Mouse (Mus musculus): Measurements from ENCODE around the gene Aldh4a1.
A peak's percentile ranks its signal among the peaks of the same experiment; 100 is the strongest.

Gene Aldh4a1

DNA sequence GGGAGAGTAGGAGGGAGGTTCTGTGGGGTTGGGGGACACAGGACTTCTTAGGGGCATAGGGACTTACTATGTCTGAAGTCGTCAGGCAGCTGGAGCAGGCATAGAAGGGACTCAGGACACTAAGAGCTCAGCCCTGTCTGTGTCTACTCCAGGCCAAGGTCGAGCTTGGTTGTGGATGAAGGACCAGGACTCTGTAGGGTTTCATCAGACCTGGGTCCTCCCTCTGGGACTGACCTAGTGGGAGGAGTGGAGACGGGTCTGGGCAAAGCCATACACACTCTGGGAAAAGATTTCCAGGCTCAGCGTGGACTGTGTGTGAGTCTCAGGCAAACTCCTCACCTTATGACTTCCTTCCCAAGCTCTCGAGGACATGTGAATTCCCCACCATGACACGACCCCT is 2.9 kb upstream of the Aldh4a1 start:
- no peak for DNase-seq (ENCODE audit: low spot score in 2 of 2)

DNA sequence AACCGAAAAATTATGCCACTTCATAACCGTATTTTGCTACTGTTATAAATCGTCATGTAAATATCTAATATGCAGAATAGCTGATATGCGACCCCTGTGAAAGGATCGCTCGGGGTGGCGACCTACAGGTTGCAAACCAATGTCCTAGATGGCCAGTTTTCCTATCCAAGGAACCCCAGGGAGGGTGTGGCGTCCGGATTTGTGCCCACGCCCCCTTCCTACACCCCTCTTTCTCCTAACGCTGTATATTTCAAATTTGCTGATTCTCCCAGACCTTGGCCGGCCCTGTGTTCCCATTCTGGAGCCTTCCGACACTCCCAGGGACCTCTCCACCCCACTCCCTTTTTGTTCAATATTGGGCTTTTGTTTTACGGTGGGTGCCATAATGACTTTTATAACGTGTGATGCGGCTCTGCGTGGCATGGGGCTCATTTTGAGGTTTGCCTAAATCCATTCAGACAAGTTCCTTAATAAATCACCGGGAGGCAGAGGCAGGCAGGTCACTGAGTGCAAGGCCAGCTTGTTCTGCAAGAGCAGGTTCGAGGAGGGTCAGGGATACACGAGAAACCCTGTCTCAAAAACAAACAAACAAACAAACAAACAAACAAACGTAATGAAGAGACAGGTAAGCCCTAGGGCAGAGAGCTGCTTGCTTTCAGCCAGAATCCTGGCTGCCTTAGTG is 909 bp downstream of the Aldh4a1 start:
- no peak for DNase-seq (ENCODE audit: low spot score in 2 of 2)

DNA sequence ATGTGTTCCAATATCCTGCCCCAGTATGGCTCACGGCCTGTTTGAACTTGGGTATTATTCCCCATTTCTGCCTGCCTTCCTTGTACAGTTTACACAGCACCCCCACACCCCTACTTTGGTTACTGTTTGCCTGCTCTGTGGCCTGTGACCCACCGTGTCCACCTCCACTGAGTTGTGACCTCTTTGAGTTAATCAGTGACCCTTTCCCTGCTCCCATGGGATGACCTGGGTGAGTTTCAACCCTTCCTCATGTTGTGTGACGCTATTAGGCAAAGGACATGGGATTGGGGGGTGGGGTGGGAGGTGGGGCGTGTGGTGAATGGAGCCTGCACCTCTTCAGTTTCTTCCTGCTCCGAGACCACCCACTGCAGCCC is 1.4 kb downstream of the Aldh4a1 start:
- no peak for DNase-seq (ENCODE audit: low spot score in 2 of 2)

DNA sequence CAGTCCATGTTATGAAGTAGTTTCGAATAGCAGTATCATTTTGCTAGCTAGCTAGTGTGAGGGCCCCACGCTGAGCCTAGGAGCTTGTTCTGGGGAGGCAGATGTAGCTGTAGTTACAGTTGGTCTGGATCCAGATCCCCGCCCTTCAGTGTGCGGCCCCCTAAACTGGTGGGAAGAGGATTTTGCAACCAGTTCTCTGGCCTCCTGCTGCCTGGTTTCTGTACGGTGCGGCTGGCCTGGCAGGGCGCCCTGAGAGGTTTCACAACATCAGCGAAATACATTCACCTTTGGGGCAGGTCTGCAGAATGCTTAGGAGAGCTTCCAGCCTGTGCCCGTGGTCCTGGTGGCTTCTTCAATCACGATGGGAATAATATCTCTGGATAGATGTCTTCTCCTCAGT is 2.0 kb downstream of the Aldh4a1 start:
- DNase-seq (ENCODE audit: low spot score in 2 of 2): no peak

DNA sequence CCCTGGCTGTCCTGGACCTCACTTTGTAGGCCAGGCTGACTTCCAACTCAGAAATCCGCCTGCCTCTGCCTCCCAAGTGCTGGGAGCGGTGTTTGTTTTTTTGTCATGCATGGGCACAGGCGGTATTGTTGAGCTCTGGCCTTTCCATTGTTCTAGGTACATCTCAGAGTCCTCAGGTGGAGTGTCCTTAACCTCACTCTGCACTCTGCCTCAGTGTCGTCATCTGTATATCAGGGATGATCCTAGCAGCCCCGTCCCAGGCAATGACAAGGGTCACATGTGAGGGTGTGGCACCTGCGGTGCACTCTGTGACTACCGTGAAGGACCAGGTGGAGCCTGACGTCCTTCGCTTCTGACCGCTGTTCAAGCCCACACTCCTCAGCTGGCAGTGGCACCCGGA is 4.7 kb downstream of the Aldh4a1 start:
- no peak for DNase-seq (ENCODE audit: low spot score in 2 of 2)

DNA sequence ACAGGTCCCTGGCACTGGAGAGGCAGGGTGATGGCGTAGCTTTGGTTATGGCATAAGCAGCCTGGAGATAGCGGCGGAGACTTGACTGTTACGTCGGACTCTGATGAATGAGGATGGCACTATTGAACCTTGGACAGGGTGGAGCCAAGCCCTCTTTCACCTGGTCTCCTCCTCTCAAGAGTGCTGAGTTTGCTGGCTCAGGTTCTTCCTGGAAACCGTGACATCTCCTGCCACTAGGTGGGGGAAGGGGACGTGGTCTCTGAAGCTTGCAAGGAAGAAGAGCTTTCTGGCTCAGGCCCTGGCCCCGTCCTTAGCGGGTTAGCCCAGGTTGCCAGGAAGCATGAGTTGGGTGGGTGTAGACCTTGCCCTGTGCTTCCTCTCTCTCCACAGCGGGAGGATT is 7.5 kb downstream of the Aldh4a1 start:
- no peak for DNase-seq (ENCODE audit: low spot score in 2 of 2)

DNA sequence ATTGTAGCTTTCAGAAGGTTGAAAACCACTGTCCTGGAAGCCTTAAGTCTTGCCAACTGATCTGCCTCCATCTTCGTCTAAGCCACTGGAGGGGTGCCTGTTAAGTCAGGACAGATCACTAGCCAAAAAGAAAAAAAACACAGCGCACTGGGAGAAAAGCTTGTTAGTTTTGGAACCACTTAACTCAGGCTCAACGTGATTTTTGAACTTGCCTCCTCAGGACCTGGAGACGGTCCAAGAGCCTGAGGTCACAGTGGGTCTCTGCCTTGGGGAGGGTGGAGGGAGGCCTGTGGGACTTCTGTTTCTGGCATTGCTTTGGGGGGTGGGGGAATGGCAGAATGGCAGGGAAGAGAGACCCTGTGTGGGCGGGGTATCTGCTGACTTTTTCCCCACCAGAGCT is 8.5 kb downstream of the Aldh4a1 start:
- DNase-seq (ENCODE audit: low spot score in 2 of 2): no peak

DNA sequence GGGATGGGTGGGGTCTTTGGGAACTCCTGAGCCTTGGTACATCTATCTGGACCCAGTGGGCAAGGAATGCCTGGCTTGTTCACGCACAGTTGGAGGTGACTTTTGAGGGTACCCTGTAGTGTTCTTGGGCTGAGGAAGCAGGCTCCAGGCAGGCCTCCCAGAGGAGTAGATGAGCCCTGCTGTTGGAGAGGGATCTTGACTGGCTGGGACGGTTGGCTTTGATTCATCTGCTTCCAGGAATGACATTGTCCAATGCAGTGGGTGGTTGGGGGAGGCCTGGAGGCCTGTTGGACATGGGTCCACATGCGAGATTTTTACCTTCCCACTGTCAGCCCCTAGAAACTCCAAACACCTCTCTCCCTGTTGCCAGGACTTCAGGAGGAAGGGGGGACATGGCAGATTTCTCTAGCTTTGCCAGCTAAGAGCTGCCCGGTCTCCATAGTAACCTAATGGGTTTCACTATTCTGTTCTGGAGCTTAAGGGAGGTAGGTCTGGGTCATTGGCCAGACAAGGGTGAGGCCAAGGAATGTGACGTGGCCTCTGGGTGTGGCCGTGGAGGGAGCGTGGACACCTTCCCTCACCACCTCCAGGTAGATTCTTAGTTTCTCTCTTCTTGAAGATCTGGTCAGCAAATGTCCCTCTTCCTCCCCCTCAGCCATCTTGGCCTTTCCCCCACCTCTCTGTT is 9.0 kb downstream of the Aldh4a1 start:
- no peak for DNase-seq (ENCODE audit: low spot score in 2 of 2)

DNA sequence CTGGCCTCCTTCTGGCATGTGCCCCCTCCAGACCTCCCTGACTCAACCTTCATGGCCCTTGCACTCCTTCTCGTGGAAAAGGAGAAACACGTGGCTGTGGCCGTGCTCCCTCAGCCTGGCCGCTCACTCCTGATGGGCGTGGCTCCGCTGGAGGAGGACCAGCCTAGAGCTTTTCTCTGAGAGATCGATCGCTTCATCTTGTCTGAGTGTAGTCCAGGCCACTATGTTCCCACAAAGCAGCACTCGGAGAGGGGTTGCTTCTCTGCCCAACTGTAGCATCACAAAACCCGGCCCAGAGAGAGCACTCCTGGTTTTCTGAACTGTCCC is 9.6 kb downstream of the Aldh4a1 start:
- no peak for DNase-seq (ENCODE audit: low spot score in 2 of 2)

DNA sequence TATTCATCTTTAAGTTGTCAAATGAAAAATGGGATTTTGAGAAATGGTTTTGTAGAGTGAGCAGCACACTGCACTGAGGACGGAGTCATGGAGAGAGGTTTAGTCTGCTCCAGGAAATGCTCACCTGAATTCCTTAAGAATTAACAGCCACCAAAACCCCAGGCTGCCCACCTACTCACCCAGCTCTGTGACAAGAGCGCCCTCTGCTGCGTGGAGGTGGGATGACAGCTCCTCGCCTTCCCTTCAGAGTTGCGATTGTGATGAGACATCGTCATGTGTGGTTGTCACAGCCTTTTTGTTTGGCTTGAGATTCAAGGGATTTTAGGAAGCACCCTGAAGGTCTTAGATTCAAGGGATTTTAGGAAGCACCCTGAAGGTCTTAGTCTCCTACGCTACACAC is 13.7 kb downstream of the Aldh4a1 start:
- peak in 1 of 2 experiments; percentile 61 for DNase-seq (ENCODE audit: low spot score in 2 of 2)

DNA sequence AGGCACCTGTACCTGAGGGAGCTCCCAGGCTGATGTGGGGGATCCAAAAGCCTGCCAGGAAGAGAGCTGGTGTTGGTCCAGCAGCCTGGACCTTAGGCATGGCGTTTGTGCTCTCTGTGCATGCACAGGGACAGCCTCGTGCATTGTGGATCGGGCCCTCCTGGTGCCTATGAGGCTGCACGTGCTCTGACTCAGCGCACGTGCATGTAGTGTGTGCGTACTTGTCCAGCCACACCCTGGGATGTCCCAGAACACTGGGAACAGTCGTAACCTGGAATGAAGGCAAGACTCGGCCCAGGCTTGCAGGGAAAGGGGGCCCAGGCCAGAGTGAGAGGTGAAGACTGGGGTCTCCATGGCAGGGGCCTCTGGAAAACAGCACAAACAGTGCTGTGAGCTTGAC is 15.2 kb downstream of the Aldh4a1 start:
- no peak for DNase-seq (ENCODE audit: low spot score in 2 of 2)

DNA sequence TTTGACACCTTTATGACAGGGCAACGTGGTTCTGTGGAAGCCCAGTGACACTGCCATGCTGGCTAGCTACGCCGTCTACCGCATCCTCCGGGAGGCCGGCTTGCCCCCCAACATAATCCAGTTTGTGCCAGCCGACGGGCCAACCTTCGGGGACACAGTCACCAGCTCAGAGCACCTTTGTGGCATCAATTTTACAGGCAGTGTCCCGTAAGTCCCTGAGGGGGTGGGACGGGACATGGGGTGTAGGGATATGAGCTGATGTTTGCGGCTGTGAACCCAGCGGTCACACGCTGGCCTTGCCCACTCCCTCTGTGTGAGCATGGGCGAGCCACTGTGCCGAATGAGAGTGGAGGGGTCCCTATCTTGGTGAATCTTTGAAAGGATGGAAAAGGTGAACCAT is 15.7 kb downstream of the Aldh4a1 start:
- DNase-seq (ENCODE audit: low spot score in 2 of 2): no peak

DNA sequence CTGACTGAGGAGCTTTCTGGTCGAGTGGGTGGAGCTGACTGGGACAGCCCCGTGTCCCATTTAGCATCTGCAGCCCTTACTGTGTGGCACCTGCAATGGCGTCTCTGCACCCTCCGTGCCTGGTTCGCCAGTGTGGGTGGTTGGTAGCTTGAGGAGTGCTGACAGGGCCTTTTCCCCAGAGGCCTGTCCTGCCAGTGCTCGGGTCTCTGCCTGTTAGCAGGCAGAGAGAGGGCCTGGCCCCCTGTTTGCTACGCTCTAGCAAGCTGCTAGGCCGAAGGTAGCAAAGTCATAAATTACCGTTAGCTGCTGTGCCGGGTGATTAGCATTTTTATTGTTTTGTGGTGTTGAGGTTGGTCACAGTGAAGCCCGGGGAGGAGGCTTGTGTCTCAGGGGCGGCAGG is 17.1 kb downstream of the Aldh4a1 start:
- no peak for DNase-seq (ENCODE audit: low spot score in 2 of 2)

DNA sequence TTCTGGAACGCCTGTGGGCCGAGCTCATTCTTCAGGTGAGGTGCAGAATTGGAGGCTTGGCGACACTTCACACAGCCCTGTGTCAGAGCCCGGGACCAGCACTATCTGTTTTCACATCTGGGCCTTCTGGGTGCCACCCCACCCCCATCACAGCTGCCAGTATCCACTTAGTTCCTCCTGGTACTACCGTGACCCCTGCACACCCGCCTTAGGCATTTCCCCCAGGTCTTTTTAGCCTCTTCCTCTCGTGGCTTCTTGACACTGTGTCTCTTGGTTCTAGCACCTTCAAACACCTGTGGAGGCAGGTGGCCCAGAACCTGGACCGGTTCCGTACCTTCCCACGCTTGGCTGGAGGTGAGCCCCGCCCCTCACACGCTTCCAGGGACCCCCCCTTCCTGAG is 17.7 kb downstream of the Aldh4a1 start:
- no peak for DNase-seq (ENCODE audit: low spot score in 2 of 2)

DNA sequence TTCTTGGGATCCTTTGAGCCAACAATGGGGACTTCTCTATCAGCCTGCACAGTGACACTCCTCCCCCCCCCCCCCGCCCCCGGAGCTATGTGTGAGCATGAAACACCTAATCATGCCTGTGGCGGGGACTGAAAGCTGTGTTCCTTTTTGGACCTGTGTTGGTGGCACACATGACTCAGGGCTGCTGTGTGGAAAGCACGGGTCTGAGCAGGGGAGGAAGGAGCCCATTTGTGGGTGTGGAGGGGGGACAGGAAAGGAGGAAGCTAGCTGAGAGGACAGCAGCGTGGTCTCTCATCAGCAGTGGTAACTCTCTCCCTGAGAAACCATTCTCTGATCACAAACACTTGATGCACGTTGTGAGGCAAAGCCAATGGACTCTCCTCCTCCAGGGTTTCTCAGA is 18.1 kb downstream of the Aldh4a1 start:
- no peak for DNase-seq (ENCODE audit: low spot score in 2 of 2)

DNA sequence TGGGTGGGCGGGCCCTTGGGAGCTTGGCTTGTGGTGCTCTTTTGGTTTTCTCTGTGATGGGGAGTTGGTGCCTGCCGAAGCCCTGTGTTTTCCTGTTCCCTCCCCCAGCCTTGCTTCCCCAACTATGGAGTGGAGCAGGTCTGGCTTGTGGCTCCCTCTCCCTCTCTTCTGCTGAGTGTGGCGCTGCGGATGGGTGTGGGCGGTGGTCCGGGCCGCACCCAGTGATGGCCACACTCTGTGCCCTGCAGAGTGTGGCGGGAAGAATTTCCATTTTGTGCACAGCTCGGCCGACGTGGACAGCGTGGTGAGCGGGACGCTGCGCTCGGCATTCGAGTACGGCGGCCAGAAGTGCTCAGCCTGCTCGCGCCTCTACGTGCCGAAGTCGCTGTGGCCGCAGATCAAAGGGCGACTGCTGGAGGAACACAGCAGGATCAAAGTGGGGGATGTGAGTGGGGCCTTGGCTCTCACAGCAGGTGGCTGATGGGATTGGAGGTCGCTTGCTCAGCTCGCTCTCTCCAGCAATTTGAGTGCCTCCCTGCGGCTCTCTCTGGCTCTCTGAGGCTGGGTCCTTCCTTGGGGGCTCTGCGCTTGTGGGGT is 19.3 kb downstream of the Aldh4a1 start:
- no peak for DNase-seq (ENCODE audit: low spot score in 2 of 2)

DNA sequence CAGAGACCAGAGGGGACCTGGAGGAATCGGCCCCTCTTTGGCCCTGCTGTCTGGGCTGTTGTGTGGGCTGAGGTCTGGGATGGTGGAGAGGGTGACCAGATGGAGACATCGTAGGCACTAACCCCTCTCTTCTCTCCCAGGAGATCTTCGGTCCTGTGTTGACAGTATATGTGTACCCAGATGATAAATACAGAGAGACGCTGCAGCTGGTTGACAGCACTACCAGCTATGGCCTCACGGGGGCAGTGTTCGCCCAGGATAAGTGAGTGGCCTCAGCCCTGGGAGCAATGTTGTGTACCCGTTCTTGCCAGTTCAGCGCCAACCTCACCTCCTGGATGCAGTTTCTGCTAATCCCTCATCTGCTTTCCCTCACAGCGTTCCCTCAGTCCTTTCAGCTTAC is 21.3 kb downstream of the Aldh4a1 start:
- DNase-seq (ENCODE audit: low spot score in 2 of 2): peak; percentile 57 to 72

DNA sequence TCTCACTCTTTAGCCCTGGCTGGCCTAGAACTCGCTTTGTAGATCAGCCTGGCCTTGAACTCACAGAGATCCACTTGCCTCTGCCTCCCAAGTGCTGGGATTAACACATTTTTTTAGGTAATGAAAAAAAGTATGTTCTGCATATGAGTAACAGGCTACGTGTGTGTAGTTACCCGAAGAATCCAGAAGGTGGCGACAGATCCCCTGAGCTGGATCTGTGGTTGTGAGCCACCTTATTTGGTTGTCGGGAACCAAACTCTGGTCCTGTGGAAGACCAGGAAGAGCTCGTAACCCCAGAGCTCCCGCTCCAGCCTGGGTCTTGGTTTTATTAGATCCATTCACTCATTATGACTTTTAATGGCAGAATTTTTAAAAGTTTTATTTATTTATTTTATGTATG is 24.2 kb downstream of the Aldh4a1 start:
- no peak for DNase-seq (ENCODE audit: low spot score in 2 of 2)

DNA sequence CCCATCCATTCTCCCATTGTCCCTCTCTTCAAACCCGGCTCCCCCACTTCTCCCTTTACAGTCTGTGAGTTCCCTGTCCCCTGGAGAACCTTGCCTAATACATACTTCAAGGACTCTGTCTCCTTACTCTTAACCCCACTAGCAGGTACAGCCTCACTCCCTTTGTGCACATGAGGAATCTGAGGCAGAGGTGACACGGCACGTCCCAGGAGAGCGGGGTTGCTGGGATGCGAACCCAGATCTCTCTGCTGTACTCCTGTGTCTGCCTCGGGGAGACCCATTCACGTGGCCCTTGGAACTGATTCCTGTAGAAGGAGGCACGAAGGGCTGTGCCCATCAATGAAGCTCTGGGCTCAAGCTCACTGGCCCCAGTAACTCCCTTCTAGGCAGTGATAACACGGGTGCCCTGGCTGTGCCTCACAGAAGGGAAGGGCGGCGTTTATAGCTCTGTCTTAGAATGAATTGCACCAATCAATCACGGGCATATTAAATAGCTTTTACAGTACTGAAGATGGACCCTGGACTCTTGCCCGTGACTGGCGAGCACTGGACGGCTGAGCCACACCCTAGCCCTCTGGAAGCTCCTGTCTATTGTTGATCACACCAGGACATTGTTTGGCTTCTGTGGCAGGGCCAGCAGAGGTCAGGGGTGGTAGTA is 27.5 kb downstream of the Aldh4a1 start:
- no peak for DNase-seq (ENCODE audit: low spot score in 2 of 2)

DNA sequence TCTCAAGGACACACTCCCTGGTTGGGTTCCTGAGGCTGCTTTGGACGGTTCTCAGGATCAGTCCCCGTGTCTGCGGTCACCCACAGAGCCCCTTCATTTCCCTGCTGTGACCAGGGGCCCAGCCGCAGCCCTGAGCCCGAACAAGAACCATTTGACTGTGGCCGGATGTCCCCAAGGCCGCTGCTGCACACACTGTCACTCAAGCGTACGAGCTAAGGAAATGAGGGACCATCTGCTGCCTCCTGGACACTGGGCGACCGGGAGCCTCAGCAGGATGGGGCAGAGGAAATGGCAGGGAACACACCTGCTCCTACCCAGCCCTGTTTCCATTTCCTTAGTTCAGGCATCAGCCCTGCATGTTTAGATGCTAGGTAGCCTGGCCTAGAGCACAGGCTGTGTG is 28.2 kb downstream of the Aldh4a1 start:
- no peak for DNase-seq (ENCODE audit: low spot score in 2 of 2)

DNA sequence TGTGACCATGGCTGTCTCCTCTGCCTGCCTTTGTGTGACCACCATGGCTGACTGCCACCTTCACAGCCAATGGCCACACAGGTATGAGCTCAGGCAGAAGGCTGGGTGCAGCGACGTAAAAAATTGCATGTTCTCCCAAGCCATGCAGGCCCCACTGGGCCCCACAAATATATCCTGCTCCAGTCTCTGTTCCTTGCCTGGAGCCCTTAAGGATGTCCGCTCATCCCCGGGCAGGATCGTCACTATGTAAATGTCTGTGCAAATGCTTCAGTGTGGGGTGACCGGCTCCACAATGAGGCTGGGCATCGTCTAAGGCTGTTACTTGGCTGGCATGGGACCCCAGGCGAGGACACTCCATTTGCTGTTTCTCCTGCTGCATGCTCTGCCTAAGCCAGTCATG is 30.6 kb downstream of the Aldh4a1 start, which contains the start of gene Tas1r2:
Gene Tas1r2, plus strand, starts transcription at position 301 of the 400 bp plus-strand sequence.
- no peak for DNase-seq (ENCODE audit: low spot score in 2 of 2)

DNA sequence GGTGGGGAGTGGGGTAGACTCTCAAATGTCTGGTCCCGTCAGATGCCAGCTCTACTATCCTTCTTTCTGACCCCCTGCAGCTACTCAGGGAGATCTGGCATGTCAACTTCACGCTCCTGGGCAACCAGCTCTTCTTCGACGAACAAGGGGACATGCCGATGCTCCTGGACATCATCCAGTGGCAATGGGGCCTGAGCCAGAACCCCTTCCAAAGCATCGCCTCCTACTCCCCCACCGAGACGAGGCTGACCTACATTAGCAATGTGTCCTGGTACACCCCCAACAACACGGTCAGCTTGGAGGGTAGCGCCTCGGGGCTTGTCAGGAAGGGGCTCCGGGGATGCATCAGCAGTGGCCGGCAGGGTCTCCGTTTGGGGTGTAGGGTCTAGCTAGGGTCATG is 39.2 kb downstream of the Aldh4a1 start:
- no peak for DNase-seq (ENCODE audit: low spot score in 2 of 2)

DNA sequence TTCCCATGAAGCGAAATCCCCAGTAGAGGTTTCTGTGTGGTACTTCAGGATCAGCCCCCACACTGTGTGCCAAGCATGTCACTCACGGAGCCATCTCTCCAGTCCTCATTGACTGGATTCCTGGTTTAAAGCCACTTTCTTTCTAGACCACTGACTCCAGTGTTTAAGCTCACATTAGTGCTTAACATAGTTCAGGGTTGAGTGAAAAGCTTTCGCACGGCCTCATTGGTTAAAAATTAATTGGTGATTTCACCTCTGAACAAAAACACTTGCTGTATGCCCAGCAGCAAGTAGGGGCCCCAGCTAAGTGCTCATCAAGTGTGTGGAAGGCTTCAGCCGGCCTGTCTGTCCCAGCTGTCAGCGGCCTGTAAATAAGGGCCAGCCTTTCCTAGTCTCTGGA is 45.0 kb downstream of the Aldh4a1 start:
- DNase-seq (ENCODE audit: low spot score in 2 of 2): no peak

Measured in frontal cortex, postnatal 10 days (tissue).